9 mouse cellular contexts compared by ENCODE assay signal in the genomic region with DNA sequence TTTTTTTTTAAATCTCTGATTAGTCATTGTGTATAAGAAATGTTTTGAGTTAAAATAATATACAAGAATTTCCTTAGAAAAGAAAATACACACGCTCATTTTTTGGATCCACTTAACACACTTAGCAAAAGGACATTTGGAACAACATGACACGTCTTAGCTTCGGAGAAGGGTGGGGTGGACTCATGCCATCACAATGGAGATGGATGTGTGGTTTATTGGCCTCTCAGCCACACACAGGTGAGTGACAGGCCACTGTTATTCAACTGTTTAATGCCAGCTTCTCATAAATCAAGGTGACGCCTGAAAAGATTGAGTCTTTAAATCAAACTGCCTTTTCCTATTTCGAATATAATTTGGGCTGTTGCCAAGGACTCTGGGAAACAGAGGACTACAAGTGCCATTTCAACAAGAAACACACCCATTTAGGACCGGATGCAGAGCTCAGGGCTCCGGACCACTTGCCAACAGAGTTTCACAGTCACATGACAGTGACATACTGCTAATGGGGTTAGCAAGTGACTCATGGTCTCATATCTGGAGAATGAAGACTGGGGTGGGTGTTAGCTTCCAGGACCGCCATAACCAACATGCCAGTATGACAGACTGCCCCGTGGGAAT.
DNase-seq lines count a peak whose midpoint lies in the region; ATAC-seq lines count a peak whose summit lies in the region.
"Had no signal": no experiment of that assay in that cellular context is flagged by ENCODE, and none has a peak within 500 bp of the region (broad histone marks: within the 10 kb centered on the region; RNA-seq: fewer than 3 reads in every experiment).

No protein-coding gene starts in this region.

- no peaks in the 10 kb centered on the region for H3K36me3 ChIP-seq in forebrain, embryonic 15.5 days
- H3K36me3 ChIP-seq in midbrain, embryonic 14.5 days (ENCODE audit: control insufficient read depth, insufficient read depth, low read length), result no peaks in the 10 kb centered on the region

- H3K27me3 ChIP-seq in forebrain, embryonic 15.5 days, result no peaks in the 10 kb centered on the region
- H3K27me3 ChIP-seq in midbrain, embryonic 14.5 days (ENCODE audit: control insufficient read depth, insufficient read depth, low read length), result no peaks in the 10 kb centered on the region

- no peak overlapping the region for H3K4me2 ChIP-seq in forebrain, embryonic 15.5 days (replicated peaks)
- no peak overlapping the region for H3K4me2 ChIP-seq in midbrain, embryonic 14.5 days (ENCODE audit: low read length)

- H3K4me1 ChIP-seq in forebrain, embryonic 15.5 days, result no peaks in the 10 kb centered on the region
- H3K4me1 ChIP-seq in midbrain, embryonic 14.5 days (ENCODE audit: control insufficient read depth, insufficient read depth, low read length), result no peaks in the 10 kb centered on the region

- 65% methylated on average over 9 of the region's 9 CpGs for WGBS in forebrain, embryonic 15.5 days
- 77% methylated on average over 9 of the region's 9 CpGs for WGBS in midbrain, embryonic 14.5 days

- H3K9me3 ChIP-seq in forebrain, embryonic 15.5 days, result no peaks in the 10 kb centered on the region
- no peaks in the 10 kb centered on the region for H3K9me3 ChIP-seq in midbrain, embryonic 14.5 days (ENCODE audit: control insufficient read depth, low read length)

- DNase-seq in adrenal gland, adult (ENCODE audit: inconsistent age in 2 of 2, low spot score in 1 of 2), result peak; percentile 43 to 74
- DNase-seq in adrenal gland, postnatal 4 days (ENCODE audit: low spot score in 2 of 2), result no peak
- peak; percentile 8 to 23 for DNase-seq in urinary bladder, postnatal 36 days (ENCODE audit: low spot score in 2 of 2)
- no peak for DNase-seq in urinary bladder, postnatal 25 days (ENCODE audit: low spot score)
- peak; percentile 40 to 82 for DNase-seq in kidney, postnatal 36 days
- no peak for DNase-seq in midbrain, embryonic 14.5 days
- no peak for DNase-seq in thymus, postnatal 25 days

- no peak for ATAC-seq in forebrain, embryonic 15.5 days (replicated peaks)
- no peak for ATAC-seq in midbrain, embryonic 14.5 days (ENCODE audit: low FRiP score, low TSS enrichment)
- ATAC-seq: forebrain, embryonic 16.5 days had no signal

- H3K9ac ChIP-seq in forebrain, embryonic 15.5 days (replicated peaks), result no peak overlapping the region
- no peak overlapping the region for H3K9ac ChIP-seq in midbrain, embryonic 14.5 days (replicated peaks; ENCODE audit: low read length)

- no peak overlapping the region for H3K27ac ChIP-seq in forebrain, embryonic 15.5 days (replicated peaks)
- H3K27ac ChIP-seq in midbrain, embryonic 14.5 days (replicated peaks; ENCODE audit: low read depth, low read length), result no peak overlapping the region

- H3K4me3 ChIP-seq in forebrain, embryonic 15.5 days, result no peak overlapping the region
- H3K4me3 ChIP-seq in midbrain, embryonic 14.5 days (replicated peaks; ENCODE audit: low read depth, low read length), result no peak overlapping the region

Comparison
In these comparisons a context has a peak if more than half of its experiments do, and no peak if none do; other contexts are left out.
1. DNase-seq: peak in adrenal gland, adult (2 of 2), urinary bladder, postnatal 36 days (2 of 2) and kidney, postnatal 36 days (2 of 2); none in adrenal gland, postnatal 4 days (0 of 2), urinary bladder, postnatal 25 days (single experiment), midbrain, embryonic 14.5 days (single experiment) and thymus, postnatal 25 days (single experiment).